Mouse (Mus musculus) gastrocnemius, postnatal 10 days (tissue): ENCODE measurements at regions not wholly inside any gene's neighbourhood (a gene's known extent, or its start where the extent isn't known, plus 50 kb on each side); places are given as distances from the start of the nearest gene placed in this dataset.

Experiments
- DNase-seq: peaks from one replicate; pipeline ENCODE4 v3.0.0; 2021; ENCODE audit warnings: mixed read lengths

DNA sequence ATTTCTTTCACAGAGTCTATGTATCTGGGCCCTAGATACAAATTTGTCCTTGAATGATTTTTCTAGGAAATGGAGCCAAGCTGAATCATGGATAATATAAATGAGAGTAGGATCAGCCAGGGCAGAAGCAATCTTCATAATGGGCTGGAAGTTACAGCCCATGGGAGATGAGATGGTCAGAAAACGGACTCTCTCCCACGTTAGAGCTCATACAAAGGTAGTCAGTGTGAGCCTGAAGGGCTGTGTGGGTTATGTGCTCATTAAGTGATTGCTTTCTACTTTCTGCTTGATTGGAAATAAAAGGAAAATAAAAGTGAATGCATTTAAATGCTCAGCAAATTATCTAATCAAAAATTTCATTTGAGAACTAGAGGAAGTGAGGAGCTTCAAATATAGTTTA, 2017.1 kb upstream of the Pcdh20 start:
- DNase-seq: no peak

DNA sequence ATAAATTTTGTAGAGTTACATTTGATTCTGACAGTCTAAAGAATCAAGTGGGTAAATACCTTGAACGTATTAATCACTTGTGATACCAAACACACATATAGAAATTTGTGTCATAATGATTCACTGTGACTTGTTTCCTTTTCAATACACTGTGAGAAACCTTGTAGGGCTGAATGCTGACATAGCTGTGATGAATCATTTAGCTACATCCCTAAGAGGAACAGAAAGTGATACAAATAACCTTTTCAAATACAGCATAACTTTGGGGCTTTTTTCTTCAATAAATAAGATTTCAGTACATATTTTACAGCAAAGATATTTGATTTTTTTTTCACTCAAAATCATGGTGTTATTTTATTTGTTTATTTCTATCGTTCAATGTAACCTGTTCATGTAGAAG, 1976.8 kb upstream of the Pcdh20 start:
- DNase-seq: no peak

DNA sequence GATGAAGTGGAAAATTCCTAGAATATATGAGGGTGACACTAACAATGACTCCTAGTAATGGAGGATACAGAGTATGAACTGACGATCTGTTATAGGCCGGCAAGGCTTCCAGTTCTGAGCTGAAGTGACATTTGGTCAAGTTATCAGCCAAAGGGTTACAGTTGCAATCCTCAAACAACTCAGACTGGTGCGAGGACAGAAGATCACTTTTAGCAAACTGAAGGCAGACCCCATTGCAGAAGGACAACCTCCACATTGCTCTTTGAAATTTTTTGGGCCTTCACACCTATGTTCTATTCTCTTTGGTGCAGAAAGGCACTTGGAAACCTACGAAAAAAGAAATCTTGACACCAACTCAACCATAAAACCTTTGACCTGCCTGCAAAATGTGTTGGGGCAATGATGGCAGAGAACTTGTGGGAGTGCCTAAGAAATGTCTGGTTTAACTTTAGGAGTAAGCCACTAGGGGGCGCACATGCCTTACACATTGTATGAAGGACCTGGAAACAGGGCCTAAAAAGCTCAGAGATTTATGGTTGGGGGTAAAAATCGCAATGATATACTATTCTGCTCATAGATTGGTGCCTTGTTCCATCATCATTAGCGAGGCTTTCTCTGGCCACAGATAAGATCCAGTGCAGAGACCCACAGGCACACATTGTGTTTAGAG, 1961.8 kb upstream of the Pcdh20 start:
- DNase-seq: peak; percentile 61

DNA sequence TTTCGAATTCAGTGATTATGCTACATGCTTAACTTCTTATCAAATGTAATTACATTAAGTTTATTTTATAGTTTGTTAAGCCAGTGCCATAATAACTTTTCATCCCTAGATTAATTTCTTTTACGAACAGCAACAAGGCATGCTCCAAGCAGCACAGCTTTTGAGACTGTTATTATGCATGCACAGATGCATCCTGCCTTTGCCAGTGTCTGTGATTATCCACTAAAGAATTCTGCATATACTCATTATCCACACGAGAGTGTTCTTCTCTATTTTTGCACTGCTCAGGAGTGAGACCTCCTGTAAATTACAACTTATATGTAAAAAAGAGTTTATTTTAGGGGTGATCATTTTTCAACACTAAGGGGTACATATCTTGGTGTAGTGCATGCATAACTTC, 1941.5 kb upstream of the Pcdh20 start:
- DNase-seq: no peak

DNA sequence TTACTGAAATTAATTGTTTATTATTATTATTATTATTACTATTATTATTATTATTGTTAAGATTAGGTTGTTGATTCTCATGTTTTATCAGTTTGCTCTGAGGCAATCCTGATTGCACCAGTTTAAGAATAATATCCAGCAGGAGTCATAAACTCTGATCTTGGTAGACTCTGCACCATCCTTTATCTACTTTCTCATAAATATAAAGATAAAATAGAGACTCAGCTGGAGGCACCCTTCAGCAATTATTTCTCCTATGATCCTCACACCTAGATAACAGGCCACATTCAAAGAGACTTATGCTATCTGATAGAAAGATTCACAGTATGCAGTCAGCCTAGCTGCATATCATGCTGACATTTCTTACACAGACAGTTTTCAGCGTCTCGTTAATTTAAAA, 1935.2 kb upstream of the Pcdh20 start:
- no peak for DNase-seq

DNA sequence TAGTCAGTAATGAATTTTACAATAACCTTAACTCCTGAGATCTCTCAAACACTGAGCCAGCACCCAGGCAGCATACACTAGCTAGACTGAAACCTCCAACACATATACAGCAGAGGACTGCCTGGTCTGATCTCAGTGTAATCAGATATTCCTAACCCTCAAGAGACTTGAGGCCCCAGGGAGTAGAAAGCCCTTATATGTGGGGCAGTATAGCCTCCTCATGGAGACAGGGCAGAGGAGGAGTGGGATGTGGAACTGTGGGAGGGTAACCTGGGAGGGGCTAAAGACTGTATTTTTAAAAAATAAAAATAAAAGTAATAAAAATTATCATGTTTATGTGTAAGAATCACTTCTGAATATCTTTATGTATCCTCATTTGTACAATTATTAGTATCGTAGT, 1934.3 kb upstream of the Pcdh20 start:
- no peak for DNase-seq

DNA sequence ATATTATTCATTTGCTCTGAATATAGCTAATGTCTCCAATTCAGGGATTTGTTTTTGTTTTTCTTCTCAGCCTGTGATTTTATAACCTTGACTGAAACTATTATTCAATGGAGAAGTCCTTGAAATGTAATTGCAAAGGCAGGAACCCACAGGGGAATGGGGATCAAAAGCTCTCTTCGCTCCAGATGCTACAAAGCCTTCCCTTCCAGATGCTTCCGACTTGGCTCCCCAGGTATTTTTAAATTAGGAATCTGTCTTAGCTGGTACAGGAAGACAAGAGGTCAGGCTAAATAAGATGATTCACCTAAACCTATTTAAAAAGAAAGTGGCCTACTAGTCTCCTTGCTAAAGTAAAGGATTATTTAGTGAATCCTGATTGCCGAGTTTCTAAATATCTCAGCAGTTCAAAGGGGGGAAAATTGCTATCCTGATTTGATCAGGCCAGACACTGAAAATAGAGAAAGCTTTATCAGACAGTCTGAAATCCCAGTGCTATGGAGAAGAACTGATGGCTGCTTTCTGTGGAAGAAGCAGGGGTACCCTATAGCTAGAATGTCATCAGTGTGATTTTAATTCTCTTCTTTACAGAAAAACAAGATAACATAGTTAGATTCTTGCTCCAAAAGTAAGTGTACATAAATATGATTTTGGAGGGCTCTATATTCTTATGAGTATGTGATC, 1896.2 kb upstream of the Pcdh20 start:
- no peak for DNase-seq

DNA sequence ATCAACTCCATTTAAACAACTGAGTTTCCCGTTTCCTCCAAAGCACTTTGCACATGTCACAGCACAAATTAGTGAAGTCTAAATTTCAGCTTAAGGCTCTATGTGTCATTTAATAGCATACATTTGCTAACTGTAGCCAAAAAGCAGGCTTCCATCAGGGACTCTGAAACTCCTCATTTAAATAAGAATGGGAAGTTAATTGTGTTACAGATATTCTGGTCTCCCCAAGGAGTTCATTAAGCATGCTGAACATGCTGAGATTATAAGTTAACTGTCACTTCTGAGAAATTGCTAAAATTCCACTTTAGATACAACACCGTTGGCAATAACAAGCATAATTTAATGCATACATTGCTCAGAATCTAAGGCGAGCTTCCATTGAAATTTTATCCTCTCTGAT, 1863.3 kb upstream of the Pcdh20 start:
- DNase-seq: no peak

DNA sequence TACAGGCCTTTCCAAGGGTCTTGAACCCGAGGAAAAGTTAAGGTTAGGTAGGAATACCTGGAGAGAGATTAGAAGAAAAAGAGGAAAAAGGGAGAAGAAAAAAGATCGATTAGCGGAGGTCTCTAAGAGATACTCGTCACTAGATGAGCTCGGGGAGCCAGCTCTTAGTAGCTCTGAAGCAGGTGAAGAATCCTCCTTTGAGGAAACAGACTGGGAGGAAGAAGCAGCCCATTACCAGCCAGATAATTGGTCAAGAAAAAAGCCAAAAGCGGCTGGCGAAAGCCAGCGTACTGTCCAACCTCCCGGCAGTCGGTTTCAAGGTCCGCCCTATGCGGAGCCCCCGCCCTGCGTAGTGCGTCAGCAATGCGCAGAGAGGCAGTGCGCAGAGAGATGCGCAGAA, 1824.3 kb upstream of the Pcdh20 start:
- DNase-seq: peak; percentile 6

DNA sequence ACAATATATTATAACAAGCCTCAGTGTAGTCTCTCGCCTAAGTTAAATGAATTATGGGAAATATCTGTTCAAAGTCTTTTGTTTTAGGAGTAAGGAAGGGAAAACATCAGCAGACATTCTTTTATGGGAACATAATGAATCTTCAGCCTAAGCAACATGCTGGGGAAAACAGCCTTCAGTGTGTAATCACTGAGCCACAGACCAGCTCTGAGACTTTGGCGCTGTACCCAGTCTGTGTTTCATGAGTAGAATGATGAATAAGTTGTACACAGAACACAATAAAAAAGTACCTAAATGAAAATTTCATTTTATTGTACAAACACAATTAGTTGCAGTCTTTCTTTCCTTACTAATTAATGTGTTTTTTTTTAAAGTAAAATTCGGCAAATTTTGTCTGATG, 1774.8 kb upstream of the Pcdh20 start:
- DNase-seq: no peak

DNA sequence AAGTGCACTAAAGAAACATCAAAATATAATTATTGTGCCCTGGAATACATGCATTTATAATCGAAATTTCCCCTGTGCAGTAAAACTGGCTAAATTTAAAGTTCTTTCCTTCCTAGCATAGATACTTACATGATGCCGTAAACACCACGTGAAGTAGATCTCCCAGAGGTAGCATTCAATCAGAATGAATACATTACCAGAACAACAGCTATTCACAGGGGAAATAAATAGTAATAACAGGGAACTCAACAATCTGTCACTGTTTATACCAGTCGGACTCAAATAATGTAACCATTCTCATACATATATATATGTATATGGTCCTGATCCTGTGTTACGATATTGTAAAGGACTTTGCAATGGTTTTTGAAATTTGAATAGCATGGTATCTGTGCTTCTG, 1761.5 kb upstream of the Pcdh20 start:
- no peak for DNase-seq

DNA sequence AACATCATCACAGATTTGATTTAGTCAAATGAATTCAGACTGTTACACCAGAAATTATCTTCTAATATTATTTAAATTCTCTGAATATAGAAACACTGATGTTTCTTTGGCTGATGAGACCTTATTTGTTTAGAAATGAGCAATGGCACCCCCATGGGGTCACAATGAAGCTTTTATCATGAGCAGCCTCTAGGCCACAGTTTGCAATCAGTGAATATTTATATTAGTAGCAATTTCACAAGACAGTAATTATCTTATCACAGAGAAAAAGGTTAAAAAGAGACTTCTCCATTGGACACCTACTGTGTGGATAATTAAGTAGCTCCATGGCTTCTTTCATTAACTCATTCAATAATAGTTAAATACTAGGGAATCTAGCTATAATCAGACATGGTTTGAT, 1729.1 kb upstream of the Pcdh20 start:
- DNase-seq: no peak

DNA sequence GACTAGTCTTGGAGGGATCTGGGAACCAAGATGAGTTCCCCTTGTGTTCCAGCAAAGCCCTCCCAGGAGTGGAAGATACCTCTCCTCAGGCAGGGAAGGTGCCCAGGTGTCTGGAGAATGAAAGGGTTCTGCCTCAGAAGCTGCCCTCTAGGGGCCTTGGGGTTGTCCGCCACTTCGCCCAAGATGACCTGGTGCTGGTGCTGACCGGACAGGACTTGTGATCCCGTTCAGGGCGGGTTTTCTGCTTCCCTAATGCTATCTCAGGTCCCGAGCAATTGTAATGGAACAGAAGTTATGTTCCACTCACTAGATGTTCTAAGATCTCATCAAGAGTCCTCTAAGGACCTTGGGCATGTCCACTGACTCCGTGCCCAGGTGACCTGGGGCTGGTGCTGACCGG, 1726.6 kb upstream of the Pcdh20 start:
- no peak for DNase-seq

DNA sequence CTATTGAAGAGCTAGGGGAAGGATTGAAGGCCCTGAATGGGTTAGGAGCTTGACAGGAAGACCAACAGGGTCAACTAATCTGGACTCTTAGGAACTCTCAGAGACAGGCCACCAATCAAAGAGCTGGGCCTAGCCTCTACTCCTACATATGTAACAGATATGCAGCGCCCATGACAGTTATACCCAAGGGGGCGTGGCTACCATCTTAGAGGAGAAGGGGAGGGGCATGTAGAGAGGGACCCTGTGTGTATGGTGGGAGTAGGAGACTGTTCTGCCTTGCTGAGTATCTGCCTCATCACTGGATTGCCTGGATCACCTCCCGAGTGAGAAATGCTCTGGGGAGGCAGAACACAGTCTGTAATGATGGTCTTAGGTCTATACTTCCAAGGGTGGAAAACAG, 1701.5 kb upstream of the Pcdh20 start:
- DNase-seq: no peak
